17 mouse cellular contexts compared by ENCODE assay signal in genomic region chr7:35992511-35992910, GRCm38 (mm10).
A peak's percentile ranks its signal among the peaks of the same experiment; 100 is the strongest.
DNase-seq lines count a peak whose midpoint lies in the region; ATAC-seq and TF ChIP-seq lines count a peak whose summit lies in the region.
"Had no signal": no experiment of that assay in that cellular context is flagged by ENCODE, and none has a peak within 500 bp of the region (broad histone marks: within the 10 kb centered on the region; RNA-seq: fewer than 3 reads in every experiment).

No protein-coding gene starts in this region.

- no peak overlapping the region for H3K9ac ChIP-seq in forebrain, postnatal 0 days
- H3K9ac ChIP-seq in limb, embryonic 12.5 days (replicated peaks): no peak overlapping the region
- H3K9ac ChIP-seq: forebrain, embryonic 13.5 days; heart, embryonic 13.5 days; hindbrain, embryonic 13.5 days; liver, embryonic 14.5 days; midbrain, embryonic 12.5 days had no signal

- H3K4me1 ChIP-seq in forebrain, postnatal 0 days (ENCODE audit: insufficient read depth): no peaks in the 10 kb centered on the region
- peaks cover 10% of the 10 kb centered on the region for H3K4me1 ChIP-seq in forebrain, embryonic 10.5 days
- peaks cover 32% of the 10 kb centered on the region; the same call in 1 of the 2 replicates for H3K4me1 ChIP-seq in limb, embryonic 12.5 days (replicated peaks)
- H3K4me1 ChIP-seq: forebrain, embryonic 13.5 days; heart, embryonic 13.5 days; hindbrain, embryonic 13.5 days; midbrain, embryonic 12.5 days had no signal

- DNase-seq in forebrain, postnatal 0 days: peak; percentile 2
- DNase-seq in forebrain, embryonic 10.5 days (ENCODE audit: extremely low spot score, low spot score): no peak
- peak; percentile 26 for DNase-seq in thymus, postnatal 14 days
- no peak for DNase-seq in thymus, postnatal 25 days
- peak; percentile 12 for DNase-seq in naive thymus-derived CD4-positive, alpha-beta T cell, adult 2 months (ENCODE audit: low read depth)
- DNase-seq in right cerebral cortex, postnatal 4 days: no peak
- DNase-seq in yolk sac, embryonic 10.5 days (ENCODE audit: low spot score): no peak
- DNase-seq: adrenal gland, postnatal 36 days; B cell, adult 2 months; kidney, adult 9 months; thymus, adult 18-20 months had no signal

- H3K36me3 ChIP-seq in forebrain, postnatal 0 days (ENCODE audit: insufficient read depth): no peaks in the 10 kb centered on the region
- no peaks in the 10 kb centered on the region for H3K36me3 ChIP-seq in forebrain, embryonic 10.5 days (replicated peaks)
- H3K36me3 ChIP-seq in limb, embryonic 12.5 days: no peaks in the 10 kb centered on the region
- H3K36me3 ChIP-seq: heart, embryonic 13.5 days; hindbrain, embryonic 13.5 days; midbrain, embryonic 12.5 days had no signal

- H3K9me3 ChIP-seq in forebrain, postnatal 0 days (ENCODE audit: low read length): no peaks in the 10 kb centered on the region
- no peaks in the 10 kb centered on the region for H3K9me3 ChIP-seq in forebrain, embryonic 10.5 days
- no peaks in the 10 kb centered on the region for H3K9me3 ChIP-seq in limb, embryonic 12.5 days
- H3K9me3 ChIP-seq: forebrain, embryonic 13.5 days; heart, embryonic 13.5 days; hindbrain, embryonic 13.5 days; midbrain, embryonic 12.5 days had no signal

- H3K4me2 ChIP-seq in forebrain, postnatal 0 days (ENCODE audit: low read depth): no peak overlapping the region
- H3K4me2 ChIP-seq in limb, embryonic 12.5 days: no peak overlapping the region
- H3K4me2 ChIP-seq: forebrain, embryonic 13.5 days; heart, embryonic 13.5 days; hindbrain, embryonic 13.5 days; midbrain, embryonic 12.5 days had no signal

- no peaks in the 10 kb centered on the region for H3K27me3 ChIP-seq in forebrain, postnatal 0 days (ENCODE audit: insufficient read depth, low read length)
- H3K27me3 ChIP-seq in forebrain, embryonic 10.5 days (ENCODE audit: poor library complexity, severe bottlenecking): no peaks in the 10 kb centered on the region
- no peaks in the 10 kb centered on the region for H3K27me3 ChIP-seq in limb, embryonic 12.5 days
- H3K27me3 ChIP-seq: forebrain, embryonic 13.5 days; hindbrain, embryonic 13.5 days; midbrain, embryonic 12.5 days had no signal

- 69% methylated on average over 8 of the region's 8 CpGs for WGBS in forebrain, postnatal 0 days
- WGBS in forebrain, embryonic 10.5 days: 68% methylated on average over 8 of the region's 8 CpGs
- 15% methylated on average over 8 of the region's 8 CpGs for WGBS in limb, embryonic 12.5 days

- ATAC-seq in forebrain, postnatal 0 days: no peak
- ATAC-seq in limb, embryonic 12.5 days (ENCODE audit: insufficient number of reproducible peaks, insufficient read depth, low FRiP score, low TSS enrichment, low read depth): peak; percentile 13; the same call in 1 of the 2 replicates
- ATAC-seq: forebrain, embryonic 13.5 days had no signal

- H3K27ac ChIP-seq in forebrain, postnatal 0 days (ENCODE audit: low read depth, low read length): no peak overlapping the region
- H3K27ac ChIP-seq in forebrain, embryonic 10.5 days: no peak overlapping the region
- 0 out of 2 replicates have a peak overlapping the region, but pooled peaks have one; percentile 0 for H3K27ac ChIP-seq in limb, embryonic 12.5 days
- H3K27ac ChIP-seq: forebrain, embryonic 13.5 days; heart, embryonic 13.5 days; hindbrain, embryonic 13.5 days; liver, embryonic 14.5 days; midbrain, embryonic 12.5 days had no signal

- TF ChIP-seq CTCF in forebrain, postnatal 0 days (IDR thresholded peaks at IDR 0.05; ENCODE audit: low read depth): no peak

- H3K4me3 ChIP-seq in forebrain, postnatal 0 days (ENCODE audit: low read depth, low read length): no peak overlapping the region
- no peak overlapping the region for H3K4me3 ChIP-seq in forebrain, embryonic 10.5 days
- no peak overlapping the region for H3K4me3 ChIP-seq in limb, embryonic 12.5 days (replicated peaks)
- H3K4me3 ChIP-seq: forebrain, embryonic 13.5 days; heart, embryonic 13.5 days; hindbrain, embryonic 13.5 days; midbrain, embryonic 12.5 days had no signal

Comparison
In these comparisons a context has a peak if more than half of its experiments do, and no peak if none do; other contexts are left out.
1. DNase-seq: peak in forebrain, postnatal 0 days (single experiment), thymus, postnatal 14 days (single experiment) and naive thymus-derived CD4-positive, alpha-beta T cell, adult 2 months (single experiment); none in forebrain, embryonic 10.5 days (single experiment), thymus, postnatal 25 days (single experiment), right cerebral cortex, postnatal 4 days (single experiment) and yolk sac, embryonic 10.5 days (single experiment).